Mouse (Mus musculus) kidney, embryonic 16.5 days (tissue): ENCODE measurements around the gene Nr2c2. TPM values are rescaled to one million over a fixed set of nuclear protein-coding genes. Genes with fewer than 3 reads are reported as not detected.

Experiments used
- ATAC-seq: fragments of 200-750 bp; cut with Nextera tagmentation; 2 replicates; pipeline ENCODE4 v1.8.0; 2017; ENCODE audit warnings: moderate TSS enrichment; ENCODE audit not compliant: low FRiP score, low TSS enrichment
- H3K27ac ChIP-seq: fragments of 300-500 bp; sonication (generic); 2 replicates; pipeline ENCODE4 v1.5.1; 2014; ENCODE audit warnings: low read length
- H3K27me3 ChIP-seq: fragments of 300-500 bp; sonication (generic); 2 replicates; pipeline ENCODE4 v1.6.1; 2014; ENCODE audit warnings: low read length, control low read depth, mixed read lengths; ENCODE audit not compliant: insufficient read depth
- H3K36me3 ChIP-seq: fragments of 300-500 bp; sonication (generic); 2 replicates; pipeline ENCODE4 v1.6.1; 2014; ENCODE audit warnings: low read length, control low read depth, mixed read lengths; ENCODE audit not compliant: insufficient read depth
- H3K4me1 ChIP-seq: fragments of 300-500 bp; sonication (generic); 2 replicates; pipeline ENCODE4 v1.6.1; 2014; ENCODE audit warnings: low read length, control low read depth, mixed read lengths; ENCODE audit not compliant: insufficient read depth
- H3K4me2 ChIP-seq: fragments of 300-500 bp; sonication (generic); replicated peaks from 2 replicates; pipeline ENCODE4 v1.6.1; 2014; ENCODE audit warnings: low read depth, low read length
- H3K4me3 ChIP-seq: fragments of 300-500 bp; sonication (generic); 2 replicates; pipeline ENCODE4 v1.5.1; 2014; ENCODE audit warnings: mild to moderate bottlenecking, low read length
- H3K9ac ChIP-seq: fragments of 300-500 bp; sonication (generic); replicated peaks from 2 replicates; pipeline ENCODE4 v1.6.1; 2014; ENCODE audit warnings: low read length
- H3K9me3 ChIP-seq: fragments of 300-500 bp; sonication (generic); 2 replicates; pipeline ENCODE4 v1.6.1; 2016; ENCODE audit warnings: low read length, control low read depth
- WGBS: fragments of 180-500 bp; shearing (Covaris S2); extraction: QIAGEN DNeasy Blood & Tissue Kit; methylation state at CpG from one replicate; pipeline ENCODE4 v1.1.7; 2014; 5-methylcytosine and 5-hydroxymethylcytosine counted together
- polyA plus RNA-seq: library from polyadenylated mRNA; unstranded; fragments of >200 nt; fragmentation: Nextera tagmentation; extraction: Ambion mirVana; gene quantifications from 2 replicates; pipeline ENCODE4 v1.2.1, GENCODE M21; 2015

Nr2c2 gene
- polyA plus RNA-seq, 1 experiment from 2014 or later, result 12.6 TPM

DNA sequence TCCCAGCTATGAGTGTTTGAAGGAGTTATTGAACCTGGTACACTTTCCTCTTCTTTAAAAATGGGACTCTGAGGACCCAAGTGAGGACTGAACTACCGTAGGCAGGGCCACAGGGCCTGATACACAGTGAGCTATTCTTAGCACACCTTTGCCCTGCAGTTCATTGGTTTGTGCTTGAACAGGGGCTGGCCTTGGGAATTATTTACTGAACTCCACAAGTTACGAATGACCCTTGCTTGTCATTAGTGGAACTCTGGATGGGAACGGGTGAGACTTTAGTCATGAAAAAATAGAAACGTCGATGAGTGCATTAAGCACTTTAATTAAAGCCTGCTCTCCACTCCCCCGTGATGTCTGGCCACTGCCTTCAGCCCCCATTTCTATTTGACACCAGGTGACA, 130.4 kb downstream of the Nr2c2 start:
- H3K27me3 ChIP-seq, result no peaks in the 10 kb centered on the region
- peak; percentile 79 for ATAC-seq
- 58% methylated on average over 6 of the region's 6 CpGs for WGBS

DNA sequence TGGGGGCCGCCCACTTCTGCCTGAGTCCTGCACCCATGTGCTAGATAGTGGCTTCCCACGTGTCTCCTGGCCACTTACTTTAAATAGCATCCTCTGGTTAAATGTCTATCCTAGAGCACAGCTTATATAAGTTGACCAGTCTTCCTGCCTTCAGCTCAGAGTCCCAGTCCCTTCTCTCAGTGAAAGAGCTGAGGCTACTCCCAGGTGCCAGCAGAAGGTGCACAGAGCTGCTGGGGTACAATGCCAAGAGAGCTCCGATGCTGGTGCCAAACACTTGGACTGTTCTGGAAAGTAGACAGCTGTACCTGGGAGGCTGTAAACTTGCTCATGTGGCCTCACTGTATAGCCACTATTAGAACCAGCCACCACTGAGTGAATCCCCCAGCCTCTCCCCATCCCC, 130.8 kb downstream of the Nr2c2 start:
- no peak for ATAC-seq
- no peaks in the 10 kb centered on the region for H3K27me3 ChIP-seq
- no peaks in the 10 kb centered on the region for H3K36me3 ChIP-seq
- whole genome bisulfite sequencing, result 76% methylated on average over 3 of the region's 3 CpGs
- no peaks in the 10 kb centered on the region for H3K9me3 ChIP-seq
- no peaks in the 10 kb centered on the region for H3K4me1 ChIP-seq
- H3K4me3 ChIP-seq, result no peak overlapping the region
- H3K27ac ChIP-seq, result no peak overlapping the region
- H3K9ac ChIP-seq, result no peak overlapping the region
- no peak overlapping the region for H3K4me2 ChIP-seq

More for the DNA sequence above, 130.4 kb downstream of the Nr2c2 start:
- Histone ChIP-seq H3K4me3 (no peak overlapping the region), H3K9me3 (no peaks in the 10 kb centered on the region), H3K9ac (no peak overlapping the region), H3K4me2 (no peak overlapping the region), H3K27ac (no peak overlapping the region), H3K36me3 (no peaks in the 10 kb centered on the region), H3K4me1 (no peaks in the 10 kb centered on the region)

Other genes starting within 250 kb of the Nr2c2 start
- gene Ccdc174, start 213.3 kb upstream of the Nr2c2 start, polyA plus RNA-seq, result 26.7 and 30.7 TPM in 2 replicates
- gene 4930590J08Rik, start 188.6 kb upstream of the Nr2c2 start, polyA plus RNA-seq, result 0.32 and 0.42 TPM in 2 replicates
- 20.8 and 22.9 TPM in 2 replicates for gene Fgd5, start 112.5 kb upstream of the Nr2c2 start, polyA plus RNA-seq
- 94.4 and 96.4 TPM in 2 replicates for gene Mrps25, start 92.6 kb downstream of the Nr2c2 start, polyA plus RNA-seq
- gene Rbsn, start 123.5 kb downstream of the Nr2c2 start, polyA plus RNA-seq, result 25.2 and 25.3 TPM in 2 replicates
- 7.2 TPM in 2 replicates for gene Trh, start 153.3 kb downstream of the Nr2c2 start, polyA plus RNA-seq